Mouse (Mus musculus) testis, adult 2 months (tissue): ENCODE results near the gene Gm18336. TPM values are rescaled to one million over a fixed set of nuclear protein-coding genes. Genes with fewer than 3 reads are reported as not detected.

Experiments
- H3K27ac ChIP-seq: fragments of 200-500 bp; 2 replicates; pipeline ENCODE4 v1.5.1; 2012; ENCODE audit warnings: low read depth, low read length; ENCODE audit not compliant: control insufficient read depth, insufficient read depth
- H3K27me3 ChIP-seq: fragments of 200-500 bp; 2 replicates; pipeline ENCODE4 v1.6.1; 2012; ENCODE audit warnings: mild to moderate bottlenecking, low read length, moderate library complexity; ENCODE audit not compliant: control insufficient read depth, insufficient read depth
- H3K36me3 ChIP-seq: fragments of 200-500 bp; 2 replicates; pipeline ENCODE4 v1.6.1; 2012; ENCODE audit warnings: mild to moderate bottlenecking, low read length; ENCODE audit not compliant: control insufficient read depth, insufficient read depth
- H3K4me1 ChIP-seq: fragments of 200-500 bp; 2 replicates; pipeline ENCODE4 v1.6.1; 2012; ENCODE audit warnings: low read length; ENCODE audit not compliant: control insufficient read depth, insufficient read depth
- H3K4me3 ChIP-seq: fragments of 200-500 bp; 2 replicates; pipeline ENCODE4 v1.5.1; 2012; ENCODE audit warnings: low read depth, mild to moderate bottlenecking, low read length, moderate library complexity, mixed read lengths; ENCODE audit not compliant: control insufficient read depth
- CTCF ChIP-seq: fragments of 200-500 bp; IDR thresholded peaks from 2 replicates; pipeline ENCODE4 v1.5.1; 2012; ENCODE audit warnings: low read depth, mild to moderate bottlenecking, inconsistent platforms, low read length, moderate library complexity; ENCODE audit not compliant: control insufficient read depth, insufficient read depth, insufficient replicate concordance
- POLR2A ChIP-seq: fragments of 200-500 bp; IDR thresholded peaks from 2 replicates; pipeline ENCODE4 v1.6.1; 2012; ENCODE audit warnings: low read depth, mild to moderate bottlenecking, inconsistent platforms, low read length, moderate library complexity; ENCODE audit not compliant: control insufficient read depth
- polyA plus RNA-seq: library from polyadenylated mRNA; depleted of rRNA; stranded (reverse); fragments of >200 nt; gene quantifications from 2 replicates; pipeline ENCODE4 v1.2.3, GENCODE M21; 2012; rRNA removed

The Gm18336 gene
- polyA plus RNA-seq, 1 experiment, result 1.6 TPM

GRCm38 (mm10) chrX:73400951-73401350, 2.4 kb upstream of the Gm18336 start:
- H3K27ac ChIP-seq, result peak overlapping the region; percentile 96
- H3K36me3 ChIP-seq, result no peaks in the 10 kb centered on the region
- TF ChIP-seq CTCF (no peak), POLR2A (peak; percentile 40; the same call in 1 of the 2 replicates)
- H3K27me3 ChIP-seq, result no peaks in the 10 kb centered on the region
- peak overlapping the region; percentile 91 for H3K4me3 ChIP-seq
- peaks cover 4% of the 10 kb centered on the region; the same call in 1 of the 2 replicates for H3K4me1 ChIP-seq

DNA sequence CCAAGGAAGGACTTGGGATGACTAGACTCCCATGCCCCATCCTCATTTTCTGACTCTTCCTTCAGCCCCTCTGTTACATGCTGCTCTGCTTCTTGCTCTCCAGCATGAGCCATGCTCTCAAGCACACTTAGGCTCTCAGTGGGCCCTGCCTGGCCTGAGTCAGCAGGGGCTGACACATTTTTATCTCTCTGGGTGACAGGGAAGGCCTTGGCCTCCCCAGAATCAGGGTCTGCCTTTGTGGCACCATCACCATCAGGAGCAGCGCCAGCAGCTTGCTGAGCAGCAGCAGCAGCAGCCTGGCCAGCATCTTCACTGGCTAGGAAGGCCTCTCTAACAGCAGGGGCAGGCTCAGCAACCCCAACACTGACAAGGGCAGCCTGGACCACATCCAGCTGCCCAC, 2.1 kb downstream of the Gm18336 start:
- Histone ChIP-seq H3K27ac (no peak overlapping the region), H3K27me3 (no peaks in the 10 kb centered on the region), H3K4me1 (peaks cover 4% of the 10 kb centered on the region; the same call in 1 of the 2 replicates), H3K36me3 (no peaks in the 10 kb centered on the region), H3K4me3 (no peak overlapping the region)
- no peak for TF ChIP-seq POLR2A
- no peak for TF ChIP-seq CTCF

- TF ChIP-seq CTCF (no peak), POLR2A (no peak)
- no peaks in the 10 kb centered on the region for H3K27me3 ChIP-seq
Measured at GRCm38 (mm10) chrX:73391481-73391880, 7.1 kb downstream of the Gm18336 start.

GRCm38 (mm10) chrX:73384924-73385323, 13.6 kb downstream of the Gm18336 start:
- no peak overlapping the region for H3K27ac ChIP-seq
- no peak overlapping the region for H3K4me3 ChIP-seq
- no peaks in the 10 kb centered on the region for H3K4me1 ChIP-seq
- no peaks in the 10 kb centered on the region for H3K27me3 ChIP-seq
- H3K36me3 ChIP-seq, result no peaks in the 10 kb centered on the region
- TF ChIP-seq POLR2A, result no peak

More at GRCm38 (mm10) chrX:73391481-73391880, 7.1 kb downstream of the Gm18336 start:
- Histone ChIP-seq H3K4me1 (no peaks in the 10 kb centered on the region), H3K27ac (no peak overlapping the region), H3K4me3 (no peak overlapping the region), H3K36me3 (no peaks in the 10 kb centered on the region)

DNA sequence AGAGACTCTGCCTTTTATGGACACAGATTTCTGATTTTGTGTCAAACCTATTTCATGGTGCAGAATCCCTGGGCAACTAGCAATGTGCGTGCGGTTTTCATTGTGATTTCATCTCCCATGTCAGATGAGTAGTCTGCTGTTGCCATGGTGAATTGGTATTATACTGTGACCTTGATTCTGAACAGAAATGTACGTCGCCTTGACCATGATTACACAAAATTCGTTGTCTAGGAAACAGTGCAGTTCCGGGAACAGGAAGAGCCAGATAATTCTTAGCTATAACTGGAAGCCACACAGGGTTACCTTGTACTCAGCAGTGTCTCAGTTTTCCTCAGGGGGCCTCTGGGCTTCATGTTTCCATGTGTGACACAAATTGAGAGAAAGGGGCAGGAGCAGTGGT, 14.1 kb downstream of the Gm18336 start:
- Histone ChIP-seq H3K36me3 (no peaks in the 10 kb centered on the region), H3K4me1 (no peaks in the 10 kb centered on the region), H3K4me3 (no peak overlapping the region), H3K27ac (no peak overlapping the region), H3K27me3 (no peaks in the 10 kb centered on the region)
- TF ChIP-seq POLR2A (no peak), CTCF (no peak)

GRCm38 (mm10) chrX:73363291-73363690, 35.2 kb downstream of the Gm18336 start:
- H3K4me1 ChIP-seq, result no peaks in the 10 kb centered on the region
- TF ChIP-seq POLR2A (no peak), CTCF (no peak)
- no peak overlapping the region for H3K4me3 ChIP-seq
- H3K27ac ChIP-seq, result no peak overlapping the region
- H3K36me3 ChIP-seq, result no peaks in the 10 kb centered on the region
- H3K27me3 ChIP-seq, result no peaks in the 10 kb centered on the region

- H3K27me3 ChIP-seq, result no peaks in the 10 kb centered on the region
Measured at GRCm38 (mm10) chrX:73356719-73357118, 41.8 kb downstream of the Gm18336 start.

GRCm38 (mm10) chrX:73356163-73356562, 42.4 kb downstream of the Gm18336 start:
- Histone ChIP-seq H3K27ac (no peak overlapping the region), H3K27me3 (no peaks in the 10 kb centered on the region), H3K4me3 (no peak overlapping the region), H3K4me1 (no peaks in the 10 kb centered on the region; the same call in 1 of the 2 replicates), H3K36me3 (no peaks in the 10 kb centered on the region)
- no peak for TF ChIP-seq POLR2A
- no peak for TF ChIP-seq CTCF

More at GRCm38 (mm10) chrX:73356719-73357118, 41.8 kb downstream of the Gm18336 start:
- Histone ChIP-seq H3K36me3 (no peaks in the 10 kb centered on the region), H3K27ac (no peak overlapping the region), H3K4me3 (no peak overlapping the region), H3K4me1 (no peaks in the 10 kb centered on the region; the same call in 1 of the 2 replicates)
- TF ChIP-seq CTCF, result no peak
- no peak for TF ChIP-seq POLR2A

Other genes starting within 250 kb of the Gm18336 start
- 0.91 and 1.4 TPM in 2 replicates for gene Xlr5b, start 249.9 kb downstream of the Gm18336 start, polyA plus RNA-seq
- gene DXBay18, start 249.3 kb downstream of the Gm18336 start, polyA plus RNA-seq, result 1.2 and 2.5 TPM in 2 replicates
- 0.91 and 1.3 TPM in 2 replicates for gene Spin2d, start 221.7 kb downstream of the Gm18336 start, polyA plus RNA-seq
- 0.76 and 0.90 TPM in 2 replicates for gene Xlr3b, start 206.5 kb downstream of the Gm18336 start, polyA plus RNA-seq
- gene Xlr4b, start 184.4 kb downstream of the Gm18336 start, polyA plus RNA-seq, result 0.85 and 1.4 TPM in 2 replicates
- 3.6 and 3.8 TPM in 2 replicates for gene F8a, start 170.4 kb downstream of the Gm18336 start, polyA plus RNA-seq
- 0.97 and 2.3 TPM in 2 replicates for gene Xlr4c, start 155.6 kb downstream of the Gm18336 start, polyA plus RNA-seq
- 0.51 and 1.0 TPM in 2 replicates for gene Xlr3c, start 133.3 kb downstream of the Gm18336 start, polyA plus RNA-seq
- 0.71 and 1.1 TPM in 2 replicates for gene Xlr5a, start 105.8 kb downstream of the Gm18336 start, polyA plus RNA-seq
- gene Xlr5c, start 105.8 kb downstream of the Gm18336 start, polyA plus RNA-seq, result 0.99 and 1.1 TPM in 2 replicates
- 0.29 and 0.48 TPM in 2 replicates for gene Gm45015, start 61.9 kb downstream of the Gm18336 start, polyA plus RNA-seq
- gene Zfp275, start 56.1 kb downstream of the Gm18336 start, polyA plus RNA-seq, result 5.3 and 7.4 TPM in 2 replicates
- 0.14 and 0.19 TPM in 2 replicates for gene Zfp92, start 12.4 kb upstream of the Gm18336 start, polyA plus RNA-seq
- not detected in 2 replicates for gene Trex2, start 36.6 kb upstream of the Gm18336 start, polyA plus RNA-seq
- 26.9 and 34.0 TPM in 2 replicates for gene Haus7, start 60.3 kb upstream of the Gm18336 start, polyA plus RNA-seq
- 32.9 and 54.4 TPM in 2 replicates for gene Bgn, start 84.9 kb upstream of the Gm18336 start, polyA plus RNA-seq
- 1.7 and 3.1 TPM in 2 replicates for gene Atp2b3, start 104.3 kb upstream of the Gm18336 start, polyA plus RNA-seq
- gene Dusp9, start 240.7 kb upstream of the Gm18336 start, polyA plus RNA-seq, result 1.8 and 2.0 TPM in 2 replicates